Mouse (Mus musculus): ENCODE measurements around the gene Catsper2. TPM values are rescaled to one million over a fixed set of nuclear protein-coding genes. Genes with fewer than 3 reads are reported as not detected.

Catsper2 gene
- polyA plus RNA-seq, 1 experiment from 2014 or later = 7.8 TPM

- H3K9ac ChIP-seq (replicated peaks; ENCODE audit: low read depth, low read length) = no peak overlapping the region
- H3K4me1 ChIP-seq (ENCODE audit: control insufficient read depth, insufficient read depth, low read length) = peaks cover 5% of the 10 kb centered on the region; the same call in 1 of the 2 replicates
- peaks cover 13% of the 10 kb centered on the region for H3K27me3 ChIP-seq (ENCODE audit: control insufficient read depth, insufficient read depth, low read length)
- H3K27ac ChIP-seq (ENCODE audit: low read depth, low read length) = no peak overlapping the region
- H3K9me3 ChIP-seq (ENCODE audit: control insufficient read depth, low read length) = no peaks in the 10 kb centered on the region
- H3K36me3 ChIP-seq (ENCODE audit: control insufficient read depth, insufficient read depth, low read length) = peaks cover 15% of the 10 kb centered on the region; the same call in 1 of the 2 replicates
- H3K4me3 ChIP-seq (ENCODE audit: low read depth, low read length) = peak overlapping the region; percentile 8; the same call in 1 of the 2 replicates
- WGBS = under 1% methylated on average over 29 of the region's 30 CpGs
- peak overlapping the region; percentile 41 for H3K4me2 ChIP-seq (ENCODE audit: low read depth, low read length)
- ATAC-seq (ENCODE audit: low read depth) = no peak; the same call in 1 of the 2 replicates
These were observed 28.9 kb upstream of the Catsper2 start for GRCm38 (mm10) chr2:121442259-121443067.

GRCm38 (mm10) chr2:121441800-121442199 is 28.2 kb upstream of the Catsper2 start:
- WGBS = 8% methylated on average over 11 of the region's 11 CpGs
- ATAC-seq (ENCODE audit: low read depth) = no peak
- H3K9ac ChIP-seq (replicated peaks; ENCODE audit: low read depth, low read length) = no peak overlapping the region

DNA sequence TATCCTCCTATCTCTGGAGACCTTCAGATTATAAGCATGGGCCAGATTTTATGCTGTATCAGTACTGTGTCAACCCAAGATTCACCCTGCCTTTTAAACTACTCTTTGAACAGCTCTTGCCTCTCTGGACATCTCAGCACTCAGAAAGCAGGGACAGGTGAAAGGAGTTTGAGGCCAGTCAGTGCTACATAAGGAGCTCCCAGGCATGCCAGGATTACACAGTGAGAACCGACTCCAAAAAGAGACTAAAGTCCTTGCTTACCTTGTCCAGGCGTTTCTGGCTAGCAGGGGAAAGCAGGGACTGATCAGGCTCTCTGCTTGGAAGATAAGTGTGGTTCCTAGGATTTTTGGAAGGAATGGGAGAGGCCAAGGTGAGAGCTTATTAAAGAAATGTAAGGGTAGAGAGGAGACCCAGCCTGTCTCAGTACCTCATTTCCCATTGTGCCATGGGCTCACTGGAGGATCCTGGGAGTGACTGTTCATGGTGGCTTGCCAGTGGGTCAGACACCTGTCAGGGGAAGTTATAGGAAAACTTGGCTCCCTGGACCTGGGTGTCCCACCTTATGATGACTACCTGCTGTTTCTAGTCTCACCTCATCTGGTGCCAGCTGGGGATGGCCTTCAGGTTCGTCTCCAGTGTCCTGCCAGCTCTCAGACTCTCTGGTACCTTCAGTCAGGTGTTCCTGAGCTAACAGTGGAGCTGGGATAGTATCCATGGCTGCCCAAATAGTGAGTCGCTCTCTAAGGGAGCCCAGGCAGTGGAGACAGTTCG is 27.4 kb upstream of the Catsper2 start:
- no peaks in the 10 kb centered on the region for H3K9me3 ChIP-seq (ENCODE audit: control insufficient read depth, low read length)
- ATAC-seq (ENCODE audit: low read depth) = no peak
- no peak overlapping the region for H3K27ac ChIP-seq (ENCODE audit: low read depth, low read length)
- 69% methylated on average over 5 of the region's 5 CpGs for WGBS
- peaks cover 5% of the 10 kb centered on the region; the same call in 1 of the 2 replicates for H3K4me1 ChIP-seq (ENCODE audit: control insufficient read depth, insufficient read depth, low read length)
- no peak overlapping the region for H3K4me3 ChIP-seq (ENCODE audit: low read depth, low read length)
- H3K36me3 ChIP-seq (ENCODE audit: control insufficient read depth, insufficient read depth, low read length) = peaks cover 19% of the 10 kb centered on the region; the same call in 1 of the 2 replicates
- H3K9ac ChIP-seq (replicated peaks; ENCODE audit: low read depth, low read length) = no peak overlapping the region
- no peak overlapping the region for H3K4me2 ChIP-seq (ENCODE audit: low read depth, low read length)
- peaks cover 13% of the 10 kb centered on the region for H3K27me3 ChIP-seq (ENCODE audit: control insufficient read depth, insufficient read depth, low read length)

More at GRCm38 (mm10) chr2:121441800-121442199, 28.2 kb upstream of the Catsper2 start:
- H3K27me3 ChIP-seq (ENCODE audit: control insufficient read depth, insufficient read depth, low read length) = peaks cover 13% of the 10 kb centered on the region
- H3K4me1 ChIP-seq (ENCODE audit: control insufficient read depth, insufficient read depth, low read length) = peaks cover 5% of the 10 kb centered on the region; the same call in 1 of the 2 replicates
- H3K36me3 ChIP-seq (ENCODE audit: control insufficient read depth, insufficient read depth, low read length) = peaks cover 19% of the 10 kb centered on the region; the same call in 1 of the 2 replicates
- H3K4me3 ChIP-seq (ENCODE audit: low read depth, low read length) = peak overlapping the region; percentile 8; the same call in 1 of the 2 replicates
- no peaks in the 10 kb centered on the region for H3K9me3 ChIP-seq (ENCODE audit: control insufficient read depth, low read length)
- peak overlapping the region; percentile 41 for H3K4me2 ChIP-seq (ENCODE audit: low read depth, low read length)
- H3K27ac ChIP-seq (ENCODE audit: low read depth, low read length) = no peak overlapping the region

- H3K9me3 ChIP-seq (ENCODE audit: control insufficient read depth, low read length) = no peaks in the 10 kb centered on the region
- H3K4me3 ChIP-seq (ENCODE audit: low read depth, low read length) = no peak overlapping the region
- no peak overlapping the region for H3K9ac ChIP-seq (replicated peaks; ENCODE audit: low read depth, low read length)
- WGBS = 76% methylated on average over 4 of the region's 4 CpGs
- ATAC-seq (ENCODE audit: low read depth) = no peak
- no peak overlapping the region for H3K4me2 ChIP-seq (ENCODE audit: low read depth, low read length)
- peaks cover 5% of the 10 kb centered on the region; the same call in 1 of the 2 replicates for H3K4me1 ChIP-seq (ENCODE audit: control insufficient read depth, insufficient read depth, low read length)
- H3K36me3 ChIP-seq (ENCODE audit: control insufficient read depth, insufficient read depth, low read length) = peaks cover 29% of the 10 kb centered on the region
- no peak overlapping the region for H3K27ac ChIP-seq (ENCODE audit: low read depth, low read length)
- peaks cover 13% of the 10 kb centered on the region for H3K27me3 ChIP-seq (ENCODE audit: control insufficient read depth, insufficient read depth, low read length)
These were observed 26.2 kb upstream of the Catsper2 start for GRCm38 (mm10) chr2:121439746-121440145.

DNA sequence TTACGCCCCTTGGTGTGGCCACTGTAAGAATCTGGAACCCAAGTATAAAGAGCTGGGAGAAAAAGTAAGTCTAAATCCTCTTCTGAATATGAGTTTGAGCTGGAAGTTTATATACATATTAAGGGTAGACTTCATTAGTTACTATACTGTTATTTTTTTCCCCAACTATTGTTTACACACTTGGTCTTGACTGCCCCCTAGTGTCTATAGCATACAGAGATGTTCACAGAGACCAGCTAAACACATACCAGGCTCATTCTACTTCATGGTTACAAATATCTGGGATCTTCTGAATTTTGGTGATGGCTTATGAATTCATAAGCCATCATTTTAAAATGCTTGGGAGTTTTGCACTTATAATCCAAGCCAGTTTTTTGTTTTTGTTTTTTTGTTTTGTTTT is 21.3 kb upstream of the Catsper2 start:
- H3K4me2 ChIP-seq (ENCODE audit: low read depth, low read length) = no peak overlapping the region
- no peak overlapping the region for H3K9ac ChIP-seq (replicated peaks; ENCODE audit: low read depth, low read length)
- peaks cover 70% of the 10 kb centered on the region for H3K36me3 ChIP-seq (ENCODE audit: control insufficient read depth, insufficient read depth, low read length)
- H3K4me1 ChIP-seq (ENCODE audit: control insufficient read depth, insufficient read depth, low read length) = no peaks in the 10 kb centered on the region
- 100% methylated on average over 1 of the region's 1 CpGs for WGBS
- no peak overlapping the region for H3K27ac ChIP-seq (ENCODE audit: low read depth, low read length)
- no peak for ATAC-seq (ENCODE audit: low read depth)
- H3K27me3 ChIP-seq (ENCODE audit: control insufficient read depth, insufficient read depth, low read length) = no peaks in the 10 kb centered on the region
- no peaks in the 10 kb centered on the region for H3K9me3 ChIP-seq (ENCODE audit: control insufficient read depth, low read length)
- H3K4me3 ChIP-seq (ENCODE audit: low read depth, low read length) = no peak overlapping the region

DNA sequence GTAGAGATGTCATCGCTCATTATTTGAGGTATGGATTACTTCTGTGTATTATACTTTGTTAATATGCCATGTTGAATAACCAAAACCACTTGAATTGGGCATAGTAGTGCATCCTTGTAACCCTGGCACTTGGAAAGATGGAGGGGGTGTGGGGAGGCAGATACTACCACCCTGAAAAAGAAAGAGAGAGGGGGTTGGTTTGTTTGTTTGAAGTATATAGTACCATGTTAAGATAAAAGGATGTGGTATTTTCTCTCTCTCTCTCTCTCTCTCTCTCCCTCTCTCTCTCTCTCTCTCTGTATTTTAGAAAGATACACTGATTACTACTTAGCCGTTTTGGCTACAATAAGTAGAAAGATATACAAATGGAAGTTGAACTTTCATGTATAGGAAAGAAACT is 12.3 kb upstream of the Catsper2 start:
- Histone ChIP-seq H3K9ac (replicated peaks; ENCODE audit: low read depth, low read length) (no peak overlapping the region), H3K27me3 (ENCODE audit: control insufficient read depth, insufficient read depth, low read length) (no peaks in the 10 kb centered on the region), H3K4me1 (ENCODE audit: control insufficient read depth, insufficient read depth, low read length) (no peaks in the 10 kb centered on the region), H3K9me3 (ENCODE audit: control insufficient read depth, low read length) (no peaks in the 10 kb centered on the region), H3K27ac (ENCODE audit: low read depth, low read length) (no peak overlapping the region), H3K4me2 (ENCODE audit: low read depth, low read length) (no peak overlapping the region), H3K36me3 (ENCODE audit: control insufficient read depth, insufficient read depth, low read length) (peaks cover 61% of the 10 kb centered on the region), H3K4me3 (ENCODE audit: low read depth, low read length) (no peak overlapping the region)
- no peak for ATAC-seq (ENCODE audit: low read depth)
- 96% methylated on average over 2 of the region's 2 CpGs for WGBS

- Histone ChIP-seq H3K4me1 (ENCODE audit: control insufficient read depth, insufficient read depth, low read length) (no peaks in the 10 kb centered on the region), H3K27me3 (ENCODE audit: control insufficient read depth, insufficient read depth, low read length) (no peaks in the 10 kb centered on the region), H3K4me3 (ENCODE audit: low read depth, low read length) (no peak overlapping the region), H3K9me3 (ENCODE audit: control insufficient read depth, low read length) (no peaks in the 10 kb centered on the region), H3K36me3 (ENCODE audit: control insufficient read depth, insufficient read depth, low read length) (peaks cover 40% of the 10 kb centered on the region), H3K9ac (replicated peaks; ENCODE audit: low read depth, low read length) (no peak overlapping the region), H3K4me2 (ENCODE audit: low read depth, low read length) (no peak overlapping the region), H3K27ac (ENCODE audit: low read depth, low read length) (no peak overlapping the region)
- WGBS = 93% methylated on average over 2 of the region's 2 CpGs
- ATAC-seq (ENCODE audit: low read depth) = no peak
These were observed 9.6 kb upstream of the Catsper2 start for GRCm38 (mm10) chr2:121423166-121423565.

- peaks cover 17% of the 10 kb centered on the region for H3K4me1 ChIP-seq (ENCODE audit: control insufficient read depth, insufficient read depth, low read length)
- no peak overlapping the region for H3K9ac ChIP-seq (replicated peaks; ENCODE audit: low read depth, low read length)
- no peaks in the 10 kb centered on the region for H3K9me3 ChIP-seq (ENCODE audit: control insufficient read depth, low read length)
- H3K27me3 ChIP-seq (ENCODE audit: control insufficient read depth, insufficient read depth, low read length) = 0 out of 2 replicates have a peak, but pooled peaks cover 3% of the 10 kb centered on the region
- H3K4me3 ChIP-seq (ENCODE audit: low read depth, low read length) = no peak overlapping the region
- H3K27ac ChIP-seq (ENCODE audit: low read depth, low read length) = no peak overlapping the region
- 92% methylated on average over 3 of the region's 3 CpGs for WGBS
- no peak overlapping the region for H3K4me2 ChIP-seq (ENCODE audit: low read depth, low read length)
- no peak for ATAC-seq (ENCODE audit: low read depth)
- H3K36me3 ChIP-seq (ENCODE audit: control insufficient read depth, insufficient read depth, low read length) = peaks cover 11% of the 10 kb centered on the region
These were observed 4.9 kb upstream of the Catsper2 start for GRCm38 (mm10) chr2:121418476-121418875.

Measured in neural tube, embryonic 14.5 days (tissue).